Mouse (Mus musculus) neural tube, embryonic 10.5 days (tissue): ENCODE results near the gene Arpp19.

Source experiments
- DNase-seq: peaks from one replicate; pipeline ENCODE4 v3.0.0-alpha.2; 2017; ENCODE audit warnings: low spot score; ENCODE audit errors: extremely low spot score

The Arpp19 gene

GRCm38 (mm10) chr9:75035944-75036343 is 1.5 kb upstream of the Arpp19 start:
- DNase-seq = no peak

- no peak for DNase-seq
Observed at GRCm38 (mm10) chr9:75038357-75038688, 909 bp downstream of the Arpp19 start.

GRCm38 (mm10) chr9:75040566-75040965 is 3.2 kb downstream of the Arpp19 start:
- no peak for DNase-seq

- no peak for DNase-seq
Observed at GRCm38 (mm10) chr9:75041840-75042525, 4.6 kb downstream of the Arpp19 start.

- no peak for DNase-seq
Observed at GRCm38 (mm10) chr9:75043191-75043590, 5.8 kb downstream of the Arpp19 start.

GRCm38 (mm10) chr9:75047079-75047478 is 9.7 kb downstream of the Arpp19 start:
- no peak for DNase-seq

GRCm38 (mm10) chr9:75049100-75049499 is 11.7 kb downstream of the Arpp19 start:
- DNase-seq = no peak

GRCm38 (mm10) chr9:75050003-75050402 is 12.6 kb downstream of the Arpp19 start:
- DNase-seq = peak; percentile 36

GRCm38 (mm10) chr9:75051841-75052240 is 14.4 kb downstream of the Arpp19 start:
- DNase-seq = no peak

GRCm38 (mm10) chr9:75055046-75055445 is 17.6 kb downstream of the Arpp19 start:
- DNase-seq = no peak

GRCm38 (mm10) chr9:75064678-75065331 is 27.4 kb downstream of the Arpp19 start:
- DNase-seq = no peak

- DNase-seq = no peak
Observed at GRCm38 (mm10) chr9:75070457-75071028, 33.1 kb downstream of the Arpp19 start, which contains the start of gene Myo5a. TSS of gene Myo5a (plus strand) at chr9:75071015.

GRCm38 (mm10) chr9:75071029-75071705 is 33.8 kb downstream of the Arpp19 start:
- DNase-seq = peak; percentile 89

- no peak for DNase-seq
Observed at GRCm38 (mm10) chr9:75071706-75072192, 34.3 kb downstream of the Arpp19 start.

- no peak for DNase-seq
Observed at GRCm38 (mm10) chr9:75072361-75072760, 34.9 kb downstream of the Arpp19 start.

- no peak for DNase-seq
Observed at GRCm38 (mm10) chr9:75077191-75077590, 39.8 kb downstream of the Arpp19 start.

GRCm38 (mm10) chr9:75085242-75085824 is 47.9 kb downstream of the Arpp19 start:
- DNase-seq = no peak

- no peak for DNase-seq
Observed at GRCm38 (mm10) chr9:75087823-75088222, 50.4 kb downstream of the Arpp19 start.

- DNase-seq = no peak
Observed at GRCm38 (mm10) chr9:75089285-75089684, 51.9 kb downstream of the Arpp19 start.

GRCm38 (mm10) chr9:75092134-75092533 is 54.7 kb downstream of the Arpp19 start:
- DNase-seq = no peak

GRCm38 (mm10) chr9:75094762-75095161 is 57.3 kb downstream of the Arpp19 start:
- DNase-seq = no peak

- no peak for DNase-seq
Observed at GRCm38 (mm10) chr9:75098937-75099336, 61.5 kb downstream of the Arpp19 start.
